Mouse (Mus musculus) brain, embryonic 14.5 days (tissue): ENCODE data around the gene Csf3.

Experiments
- CTCF ChIP-seq: fragments of 200-500 bp; IDR thresholded peaks from 2 replicates; pipeline ENCODE4 v1.5.1; 2012; ENCODE audit warnings: inconsistent platforms, mild to moderate bottlenecking, moderate library complexity, borderline replicate concordance; ENCODE audit not compliant: insufficient read depth, insufficient read length; ENCODE audit errors: extremely low read depth
- POLR2A ChIP-seq: fragments of 200-500 bp; IDR thresholded peaks from 2 replicates; pipeline ENCODE4 v1.6.1; 2012; ENCODE audit warnings: mild to moderate bottlenecking, inconsistent platforms, borderline replicate concordance; ENCODE audit not compliant: poor library complexity, insufficient read depth, insufficient read length, severe bottlenecking; ENCODE audit errors: extremely low read depth

- TF ChIP-seq POLR2A, result no peak
- TF ChIP-seq CTCF, result no peak
Measured at GRCm38 (mm10) chr11:98738925-98739324, 37.9 kb downstream of the Csf3 start.
